Mouse (Mus musculus) ovary, postnatal 10 days (tissue): ENCODE measurements around the gene Usp20.
A peak's percentile ranks its signal among the peaks of the same experiment; 100 is the strongest.

Experiments used
- DNase-seq: peaks from one replicate; pipeline ENCODE4 v3.0.0; 2022; ENCODE audit warnings: low spot score

Gene Usp20

DNA sequence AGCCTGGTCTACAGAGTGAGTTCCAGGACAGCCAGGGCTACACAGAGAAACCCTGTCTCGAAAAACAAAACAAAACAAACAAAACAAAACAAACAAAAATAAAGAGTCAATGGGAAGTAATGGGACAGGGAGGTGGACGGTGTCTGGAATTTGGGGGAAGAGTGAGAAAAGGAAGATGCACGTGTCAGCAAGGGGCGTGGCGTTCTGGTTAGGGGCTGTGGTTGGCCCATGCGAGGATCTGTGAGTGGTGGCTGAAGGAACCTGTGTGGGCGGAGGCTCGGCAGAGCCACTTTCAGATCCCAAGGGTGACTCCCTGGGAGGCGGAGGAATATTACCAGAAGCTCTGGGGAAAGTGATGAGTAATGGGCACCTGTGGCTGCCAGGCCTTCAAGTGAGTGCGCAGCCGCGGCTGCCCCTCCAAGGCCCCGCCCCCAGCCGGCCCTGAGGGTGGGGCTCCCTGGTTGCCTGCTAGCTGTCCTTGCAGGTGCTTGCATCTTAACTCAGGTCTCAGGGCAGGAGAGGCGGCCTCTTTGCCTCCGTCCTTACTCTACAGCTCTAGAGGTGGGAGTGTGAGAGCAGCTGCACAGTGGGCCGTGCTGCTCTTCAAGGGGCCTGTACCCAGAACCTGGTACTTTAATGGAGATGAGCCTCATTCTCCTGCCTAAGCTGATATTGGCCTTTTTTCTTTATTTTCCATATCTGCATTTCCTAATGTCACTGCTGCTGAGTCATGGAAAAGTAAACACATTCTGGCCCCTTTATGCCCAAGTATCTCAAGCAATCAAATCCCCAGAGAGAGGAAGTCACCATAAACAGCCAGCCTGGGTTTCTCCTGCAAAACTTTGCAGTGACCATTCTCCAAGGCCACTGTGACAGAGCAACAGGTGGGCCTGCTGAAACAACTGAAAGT is 3.3 kb downstream of the Usp20 start:
- no peak for DNase-seq

DNA sequence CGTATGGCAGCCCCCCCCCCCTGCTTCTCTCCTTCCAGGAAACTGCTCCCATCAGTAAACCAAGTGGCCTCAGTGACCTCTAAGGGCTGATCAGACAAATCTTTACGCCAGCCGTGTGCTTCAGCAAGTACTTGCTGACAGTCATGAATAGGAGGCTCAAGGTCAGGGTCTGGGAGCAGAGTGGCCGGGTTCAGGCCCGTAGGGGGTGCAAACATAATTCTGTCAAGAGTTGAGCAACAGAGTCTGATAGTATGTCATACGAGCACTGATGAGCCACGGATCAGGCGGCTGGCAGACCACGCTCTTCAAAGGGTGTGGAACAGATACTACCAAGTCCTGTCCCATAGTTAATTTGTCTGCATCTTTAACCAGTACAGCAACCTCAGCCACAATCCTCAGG is 8.1 kb downstream of the Usp20 start:
- no peak for DNase-seq

DNA sequence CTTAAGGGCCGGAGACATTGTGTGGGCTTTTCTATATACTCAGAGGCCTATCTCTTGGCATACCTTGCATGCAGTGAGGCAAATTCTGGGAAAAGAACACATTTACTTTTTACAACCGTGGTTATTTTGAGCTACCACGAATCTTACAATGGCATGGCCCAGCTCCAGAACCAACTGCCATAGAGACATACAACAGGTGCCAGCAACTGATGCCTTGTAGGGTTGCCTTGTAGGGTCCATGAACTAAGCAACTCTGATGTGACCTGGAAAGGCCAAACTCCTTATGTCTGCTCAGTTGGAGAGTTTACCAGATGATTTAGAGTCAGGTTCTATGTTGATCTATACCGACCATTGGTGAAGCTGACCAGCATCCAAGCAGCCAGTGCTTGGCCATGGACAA is 12.8 kb downstream of the Usp20 start:
- no peak for DNase-seq

DNA sequence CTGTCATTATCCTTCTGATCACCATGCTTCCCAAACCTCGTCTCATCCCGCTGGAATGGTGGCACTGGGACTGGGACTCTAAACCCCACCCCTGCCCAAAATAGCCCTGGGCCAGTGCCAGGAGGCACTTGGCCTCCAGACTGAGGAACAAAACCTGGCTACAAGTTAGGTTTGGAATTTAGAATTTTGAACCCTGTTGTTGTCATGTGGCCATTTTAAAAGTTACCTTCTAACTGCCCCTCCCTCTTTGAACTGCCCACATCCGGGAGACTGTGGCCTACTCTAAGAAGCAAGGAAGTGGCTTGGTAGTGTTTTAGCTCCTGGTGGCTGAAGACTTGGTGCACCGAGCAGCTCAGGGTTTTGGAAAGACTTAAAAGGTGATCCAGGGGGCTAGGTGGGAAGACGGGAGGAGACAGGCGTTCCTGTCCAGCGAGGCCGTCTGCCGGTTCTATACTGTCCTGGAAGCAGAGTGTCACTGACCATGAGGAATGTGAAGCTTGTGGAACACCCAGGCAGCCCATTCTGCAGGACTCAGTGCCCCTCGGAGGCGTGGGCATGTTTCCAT is 13.4 kb downstream of the Usp20 start:
- DNase-seq = no peak

DNA sequence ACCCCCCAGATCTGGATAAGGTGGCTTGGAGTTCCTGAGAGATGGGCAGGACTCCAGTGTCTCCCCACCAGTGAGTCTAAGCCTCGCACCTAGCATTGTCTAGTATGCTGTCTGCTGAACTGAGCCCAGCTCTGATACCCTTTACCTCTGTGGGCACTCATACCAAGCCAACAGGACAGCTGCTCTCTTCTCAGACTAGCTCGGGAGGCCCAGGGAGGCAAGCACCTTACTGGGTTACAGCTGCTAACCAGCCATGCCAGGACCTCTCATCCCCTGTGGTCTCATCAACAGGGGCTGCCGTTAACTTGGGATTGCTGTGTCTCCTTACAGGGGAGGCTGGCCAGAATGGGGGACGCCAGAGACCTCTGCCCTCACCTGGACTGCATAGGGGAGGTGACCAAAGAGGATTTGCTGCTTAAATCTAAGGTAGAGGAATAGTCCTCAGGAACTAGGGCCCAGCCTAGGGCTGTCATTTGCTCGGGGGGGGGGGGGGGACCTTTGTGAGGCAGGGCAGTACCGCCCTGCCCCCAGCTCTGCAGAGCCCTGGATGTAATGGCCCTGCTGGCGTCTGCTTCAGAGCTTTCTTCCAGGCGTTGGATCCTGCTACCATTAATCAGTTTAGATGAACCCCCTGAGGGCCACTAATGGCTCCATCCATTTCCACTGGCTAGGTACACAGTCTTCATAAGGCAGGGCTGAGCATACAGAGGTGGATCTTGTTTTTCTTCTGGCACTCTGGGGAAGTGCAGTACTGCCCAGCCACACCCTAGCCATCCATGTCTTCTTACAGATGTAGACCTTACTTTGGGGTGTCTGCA is 16.6 kb downstream of the Usp20 start:
- no peak for DNase-seq

DNA sequence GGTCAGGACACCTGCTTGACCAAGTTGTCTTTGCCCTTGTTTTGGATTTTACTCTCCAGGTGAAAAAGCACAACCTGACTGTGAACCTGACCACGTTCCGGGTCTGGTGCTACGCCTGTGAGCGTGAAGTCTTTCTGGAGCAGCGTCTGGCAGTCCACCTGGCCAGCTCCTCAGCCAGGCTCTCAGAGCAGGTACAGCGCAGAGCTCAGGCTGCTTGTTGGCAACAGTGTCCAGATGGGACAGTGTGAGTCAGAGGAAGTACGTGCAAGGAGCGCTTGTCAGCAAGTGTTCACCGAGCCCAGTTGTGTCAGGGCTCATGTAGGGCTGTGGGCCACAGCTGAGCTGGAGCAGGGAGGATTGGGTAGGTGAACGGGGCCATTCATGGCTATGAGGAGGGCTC is 20.8 kb downstream of the Usp20 start:
- no peak for DNase-seq

DNA sequence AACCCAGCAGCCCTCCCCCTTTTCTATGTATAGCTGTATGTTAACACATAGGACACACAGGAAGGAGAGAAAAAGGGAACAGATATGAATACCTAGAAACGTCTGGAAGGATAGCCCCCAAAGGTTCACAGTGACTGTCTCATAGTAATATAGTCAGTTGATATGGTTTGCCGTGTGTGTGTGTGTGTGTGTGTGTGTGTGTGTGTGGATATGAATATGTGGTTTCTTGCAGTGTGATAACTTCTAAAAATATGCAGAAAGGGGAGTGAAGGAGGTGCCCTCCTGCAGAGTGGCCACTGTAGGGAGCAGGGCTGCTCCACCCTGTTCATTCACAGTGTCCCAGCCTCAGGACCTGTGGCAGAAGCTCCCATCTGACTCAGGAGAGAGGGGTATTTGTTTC is 23.4 kb downstream of the Usp20 start:
- DNase-seq = no peak

DNA sequence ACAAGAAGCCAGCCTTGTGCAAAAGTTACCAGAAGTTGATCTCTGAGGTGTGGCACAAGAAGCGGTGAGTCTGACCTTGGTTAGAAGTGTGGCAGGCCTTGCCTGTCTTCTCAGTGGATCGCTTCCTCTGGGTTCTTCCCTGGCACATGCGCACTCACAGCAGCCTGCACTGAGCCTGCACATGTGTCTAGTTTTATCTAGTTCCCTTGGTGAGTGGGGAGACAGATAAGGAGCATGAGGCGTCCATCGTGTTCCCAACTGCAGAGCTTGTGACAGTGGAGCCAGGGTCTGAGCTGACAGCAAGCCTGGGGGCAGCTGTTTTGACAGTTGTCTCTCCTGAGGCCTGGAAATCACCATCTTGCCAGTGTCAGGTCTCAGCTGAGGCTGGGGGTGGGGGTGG is 24.4 kb downstream of the Usp20 start:
- no peak for DNase-seq

DNA sequence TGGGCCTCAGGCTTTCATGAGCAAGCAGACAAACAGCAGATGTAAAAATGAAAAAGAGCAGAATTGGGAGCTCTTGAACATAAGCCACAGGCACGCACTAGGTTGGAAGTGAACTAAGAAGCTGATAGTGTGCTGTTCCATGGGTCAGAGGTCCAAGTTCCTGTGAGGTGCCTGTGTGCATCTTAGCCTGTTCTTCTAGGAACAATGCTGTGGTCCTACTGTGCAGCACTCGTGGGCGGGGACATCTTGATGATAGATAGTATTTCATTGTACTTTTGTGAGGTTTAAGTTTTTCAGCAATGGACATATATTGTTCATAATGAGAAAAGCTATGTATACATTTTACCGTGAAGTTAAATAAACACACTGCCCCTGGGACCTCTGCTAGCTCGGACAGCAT is 25.1 kb downstream of the Usp20 start:
- DNase-seq = no peak

DNA sequence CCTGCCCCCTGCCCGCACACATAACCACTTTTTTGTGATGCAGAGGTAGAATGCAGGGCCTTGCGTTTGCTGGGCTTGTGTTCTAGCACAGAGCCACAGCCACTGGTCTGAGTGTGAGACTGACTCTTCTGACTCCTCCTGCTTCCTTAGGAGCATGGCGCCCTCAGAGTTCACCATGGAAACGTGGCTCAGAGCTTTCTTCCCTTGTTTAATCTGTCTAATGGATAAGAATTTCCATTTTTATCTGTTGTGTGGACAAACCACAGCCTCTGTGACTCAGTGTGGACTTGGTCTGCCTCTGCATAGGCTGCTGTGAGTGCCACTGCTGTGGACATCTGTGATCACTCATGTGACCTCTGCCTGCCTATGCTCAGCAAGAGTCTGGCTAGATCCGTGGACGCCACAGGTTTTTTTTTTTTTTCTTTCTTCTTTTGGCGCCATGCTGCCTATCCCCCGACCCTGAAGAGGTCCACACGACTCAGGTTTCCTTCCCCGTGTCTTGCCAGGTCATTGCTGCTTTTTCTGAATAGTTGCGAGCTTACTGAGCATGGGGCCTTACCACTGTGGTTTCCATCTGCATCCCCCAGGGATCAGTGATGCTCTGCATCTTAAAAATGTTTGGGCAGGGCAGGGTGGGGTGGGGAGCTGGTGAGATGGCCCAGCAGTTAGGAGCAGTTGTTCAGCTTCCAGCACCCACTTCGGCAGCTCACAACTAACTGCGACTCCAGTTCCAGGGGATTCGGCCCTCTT is 31.5 kb downstream of the Usp20 start:
- DNase-seq = no peak

DNA sequence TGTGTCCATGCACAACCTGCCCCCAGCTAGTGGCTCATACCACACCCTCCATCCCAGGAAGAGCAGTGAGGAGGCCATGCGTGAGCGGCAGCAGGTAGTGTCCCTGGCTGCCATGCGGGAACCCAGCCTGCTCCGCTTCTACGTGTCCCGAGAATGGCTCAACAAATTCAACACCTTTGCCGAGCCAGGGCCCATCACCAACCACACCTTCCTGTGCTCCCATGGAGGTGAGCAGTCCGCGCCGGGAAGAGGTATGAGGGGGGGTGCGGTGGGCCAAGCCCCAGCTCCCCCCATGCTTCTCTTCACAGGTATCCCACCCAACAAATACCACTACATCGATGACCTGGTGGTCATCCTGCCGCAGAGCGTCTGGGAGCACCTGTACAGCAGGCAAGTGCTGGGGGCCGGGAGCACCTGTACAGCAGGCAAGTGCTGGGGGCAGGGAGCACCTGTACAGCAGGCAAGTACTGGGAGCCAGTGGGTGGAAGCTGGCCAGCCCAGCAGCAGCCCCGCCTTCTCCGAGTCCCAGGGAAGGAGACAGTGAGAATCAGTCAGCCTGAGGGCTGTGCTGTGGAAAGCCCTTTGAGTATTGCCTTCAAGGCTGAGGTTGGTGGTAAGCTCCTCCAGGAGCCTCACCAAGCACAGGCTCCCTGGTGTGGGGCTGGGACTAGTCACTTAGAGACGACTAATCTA is 35.7 kb downstream of the Usp20 start:
- no peak for DNase-seq

DNA sequence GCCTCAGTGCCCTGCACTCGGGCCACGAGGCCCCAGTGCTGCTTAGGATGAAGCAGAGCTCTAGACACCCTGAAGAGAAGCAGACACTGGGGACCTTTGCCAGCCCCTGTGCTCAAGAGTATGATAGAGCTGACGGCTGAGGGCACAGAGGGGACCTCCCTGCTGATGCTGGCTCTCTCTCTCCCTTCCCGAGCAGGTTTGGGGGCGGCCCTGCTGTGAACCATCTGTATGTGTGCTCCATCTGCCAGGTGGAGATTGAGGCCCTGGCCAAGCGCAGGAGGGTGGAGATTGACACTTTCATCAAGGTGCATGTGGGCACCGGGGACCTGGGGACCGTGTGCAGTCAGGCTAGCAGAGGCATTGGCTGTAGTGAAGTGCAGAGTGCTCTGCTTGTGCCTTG is 36.4 kb downstream of the Usp20 start:
- DNase-seq = no peak

DNA sequence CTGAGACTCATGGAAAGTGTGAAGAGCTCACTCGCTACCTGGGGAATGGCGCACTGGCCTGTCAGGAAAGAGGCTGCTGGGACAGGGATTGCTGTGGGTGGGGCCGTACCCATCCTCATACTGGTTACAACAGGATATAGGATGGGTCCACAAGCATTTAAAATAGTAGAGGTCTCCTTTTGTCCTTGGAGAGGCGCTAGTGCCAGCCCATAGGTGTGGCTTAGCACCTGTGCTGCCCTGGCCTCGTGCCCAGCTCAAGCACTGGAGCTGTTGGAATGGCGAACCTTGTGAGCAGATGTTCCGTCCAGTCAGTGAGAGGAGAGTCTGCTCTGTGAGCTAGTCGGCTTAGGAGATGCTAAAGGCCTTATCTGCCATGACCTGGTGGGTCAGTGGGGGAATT is 36.9 kb downstream of the Usp20 start:
- no peak for DNase-seq

DNA sequence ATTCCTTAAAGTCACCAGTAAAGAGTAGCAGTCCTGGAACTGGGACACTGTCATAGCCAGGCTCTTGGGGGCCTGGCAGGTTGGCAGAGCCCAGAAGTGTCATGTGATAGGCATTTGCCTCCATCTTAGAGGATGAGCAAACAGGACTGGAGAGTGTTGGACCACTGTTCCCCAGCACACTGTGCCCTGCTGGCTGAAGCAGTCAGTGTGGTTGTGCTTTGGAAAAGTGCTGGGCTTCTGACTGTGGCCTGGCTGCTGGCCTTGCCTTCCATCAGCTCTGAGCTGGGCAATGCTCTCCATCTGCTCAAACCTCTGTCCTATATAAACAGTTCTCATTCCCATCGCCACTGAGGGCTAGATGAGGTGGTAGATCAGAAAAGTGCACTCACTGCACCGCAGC is 38.1 kb downstream of the Usp20 start:
- DNase-seq = no peak

DNA sequence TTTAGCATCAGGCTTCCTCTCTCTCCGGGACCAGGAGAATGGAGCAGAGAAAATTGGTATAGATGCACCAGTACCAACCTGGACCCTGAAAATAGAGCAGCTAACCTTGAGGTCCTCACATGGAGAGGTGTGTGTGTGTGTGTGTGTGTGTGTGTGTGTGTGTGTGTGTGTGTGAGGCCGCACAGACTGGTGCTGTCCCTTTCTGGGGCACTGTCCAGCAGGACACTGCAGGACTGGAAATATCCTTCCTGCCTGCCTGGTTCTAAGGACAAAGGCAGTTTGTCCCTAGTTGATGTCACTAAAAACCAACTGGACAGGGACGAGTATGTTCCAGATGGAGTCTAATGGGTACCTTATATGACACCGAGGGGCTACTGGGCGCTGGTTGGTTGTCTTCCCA is 41.9 kb downstream of the Usp20 start:
- DNase-seq = no peak

DNA sequence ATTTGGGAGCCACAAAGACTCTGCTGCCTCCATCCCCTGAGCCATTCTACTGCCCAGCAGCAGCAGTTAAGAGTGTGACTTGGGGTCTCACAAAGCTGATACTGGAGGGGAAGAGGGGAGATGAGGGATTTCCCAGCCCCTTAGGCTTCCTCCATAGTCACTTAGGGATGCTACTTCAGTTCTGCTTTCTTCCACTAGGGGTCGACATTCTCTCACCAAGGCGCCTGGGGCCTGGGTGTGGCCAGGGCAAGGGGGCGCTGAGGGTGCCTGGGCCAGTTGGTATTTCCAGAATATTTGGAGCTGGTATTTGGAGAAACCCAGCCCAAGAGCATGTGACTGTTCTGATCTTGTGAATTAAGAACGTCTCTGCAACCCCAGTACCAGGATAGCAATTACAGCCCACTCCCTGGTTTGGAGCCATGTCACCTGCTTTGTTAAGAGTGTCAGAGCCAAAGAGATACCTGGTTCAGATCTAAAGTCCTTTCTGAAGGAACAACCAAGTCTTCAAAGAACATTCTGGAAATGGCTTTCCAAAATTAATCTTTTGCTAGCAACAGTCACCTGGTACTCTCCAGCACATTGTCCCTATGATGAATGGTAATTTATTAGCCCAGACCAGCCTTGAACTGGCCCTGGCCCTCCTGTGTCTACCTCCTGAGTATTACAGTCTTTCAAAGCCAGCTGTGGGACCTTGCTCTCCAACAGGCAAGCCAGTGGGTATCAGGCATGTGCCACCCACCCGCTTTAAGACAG is 42.7 kb downstream of the Usp20 start:
- peak; percentile 27 for DNase-seq

DNA sequence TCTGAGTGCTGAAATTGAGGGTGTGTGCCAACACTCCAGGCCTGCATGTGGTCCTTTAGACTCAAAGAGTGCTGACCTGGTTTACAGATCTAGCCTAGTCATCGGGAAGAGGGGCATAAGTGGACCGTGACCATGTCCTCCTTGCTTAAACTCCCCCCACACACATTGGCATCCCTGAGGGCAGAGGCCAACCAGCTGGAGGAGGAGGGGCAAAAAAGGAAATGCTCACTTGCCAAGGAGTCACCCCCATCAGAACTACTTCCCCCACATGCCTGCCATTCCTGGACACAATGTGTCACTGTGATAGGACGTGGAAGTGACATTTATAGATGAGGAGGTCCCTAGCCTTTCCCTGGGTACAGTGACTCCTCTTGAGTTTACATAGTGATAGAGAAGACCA is 43.4 kb downstream of the Usp20 start:
- DNase-seq = no peak

DNA sequence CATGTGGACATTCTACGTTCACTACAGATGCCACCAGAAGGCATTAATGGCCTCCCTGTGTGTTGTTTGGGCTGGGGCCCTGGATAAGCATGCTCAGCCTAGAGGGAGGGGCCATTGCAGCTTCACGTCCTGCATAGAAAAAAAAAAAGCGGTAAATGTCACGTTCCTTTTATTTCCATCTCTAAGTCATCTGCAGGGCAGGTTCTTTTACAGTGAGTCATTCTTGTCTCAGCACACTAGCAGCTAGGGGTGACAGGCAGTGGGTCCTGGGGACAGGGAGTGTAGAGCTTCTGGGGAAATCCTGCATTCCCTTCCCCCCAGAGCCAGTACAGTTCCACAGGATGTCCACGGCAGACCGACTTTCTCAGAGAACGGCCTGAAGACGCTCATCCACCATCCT is 44.6 kb downstream of the Usp20 start:
- DNase-seq = no peak

DNA sequence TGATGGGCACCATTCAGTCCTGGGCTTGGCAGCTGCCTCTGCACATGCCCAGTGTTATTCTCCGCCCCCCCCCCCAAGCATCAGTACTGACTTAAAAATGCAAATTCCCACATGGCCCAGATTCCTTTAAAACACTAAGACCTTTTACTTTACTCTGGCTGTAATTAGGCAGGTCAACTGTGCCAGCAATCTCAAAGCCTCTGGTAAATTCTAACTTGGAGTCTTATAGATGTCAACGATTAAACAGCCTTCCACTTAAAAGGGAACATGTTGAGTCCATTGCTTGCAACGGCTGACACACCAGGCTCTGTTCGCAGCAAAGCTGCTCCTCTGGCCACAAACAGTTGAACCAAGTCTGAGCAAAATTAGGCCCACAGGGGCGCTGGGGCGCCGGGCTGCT is 49.9 kb downstream of the Usp20 start:
- no peak for DNase-seq

DNA sequence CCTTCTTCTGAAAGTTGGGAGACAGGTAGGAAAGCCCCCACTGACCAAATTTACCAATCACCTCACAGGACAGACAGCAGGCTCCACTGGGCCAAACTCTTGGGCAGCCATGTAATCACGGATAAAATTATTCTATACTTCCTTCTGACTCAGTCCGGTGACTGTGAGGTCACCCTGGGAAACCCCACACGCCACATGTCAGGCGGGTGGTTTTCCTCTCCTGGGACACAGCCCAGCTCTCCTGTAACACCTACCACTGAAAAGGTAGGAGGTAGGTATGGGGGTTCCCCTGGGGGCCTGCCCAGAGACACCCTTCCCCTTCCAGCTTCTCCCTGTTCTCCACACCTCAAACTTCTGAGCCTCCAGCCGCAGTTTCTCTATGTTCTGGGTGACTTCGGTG is 54.7 kb downstream of the Usp20 start:
- DNase-seq = no peak

DNA sequence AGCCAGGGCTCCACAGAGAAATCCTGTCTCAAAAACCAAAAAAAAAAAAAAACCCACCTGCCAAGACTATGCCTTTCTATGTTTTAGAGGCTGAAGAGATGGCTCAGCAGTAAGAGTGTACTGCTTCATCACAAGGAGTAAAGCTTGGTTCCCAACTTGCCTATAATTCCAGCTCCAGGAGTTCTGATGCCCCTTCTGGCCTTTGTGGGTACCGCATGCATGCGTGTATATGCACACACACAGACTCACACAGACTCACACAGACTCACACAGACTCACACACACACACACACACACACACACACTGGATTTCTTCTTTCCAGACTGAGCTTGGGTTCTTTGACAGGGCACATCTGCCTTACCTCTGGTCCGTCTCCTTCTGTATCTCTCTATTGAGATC is 58.0 kb downstream of the Usp20 start:
- DNase-seq = no peak
